Mouse (Mus musculus): Measurements from ENCODE around the gene Edaradd.

- TF ChIP-seq CTCF (IDR thresholded peaks at IDR 0.05; ENCODE audit: low read depth), result no peak
- no peak for TF ChIP-seq EP300 (IDR thresholded peaks at IDR 0.05; ENCODE audit: low read depth)
These were observed 23.8 kb upstream of the Edaradd start for GRCm38 (mm10) chr13:12543880-12544568.

All from heart, postnatal 0 days (tissue).